Mouse (Mus musculus): Measurements from ENCODE around the gene Nudt3. TPM values are rescaled to one million over a fixed set of nuclear protein-coding genes. Genes with fewer than 3 reads are reported as not detected.

Gene Nudt3
- 68.4 and 69.5 TPM in 2 replicates for polyA plus RNA-seq (2012; ENCODE audit: insufficient read depth, insufficient read length, missing spikeins)

DNA sequence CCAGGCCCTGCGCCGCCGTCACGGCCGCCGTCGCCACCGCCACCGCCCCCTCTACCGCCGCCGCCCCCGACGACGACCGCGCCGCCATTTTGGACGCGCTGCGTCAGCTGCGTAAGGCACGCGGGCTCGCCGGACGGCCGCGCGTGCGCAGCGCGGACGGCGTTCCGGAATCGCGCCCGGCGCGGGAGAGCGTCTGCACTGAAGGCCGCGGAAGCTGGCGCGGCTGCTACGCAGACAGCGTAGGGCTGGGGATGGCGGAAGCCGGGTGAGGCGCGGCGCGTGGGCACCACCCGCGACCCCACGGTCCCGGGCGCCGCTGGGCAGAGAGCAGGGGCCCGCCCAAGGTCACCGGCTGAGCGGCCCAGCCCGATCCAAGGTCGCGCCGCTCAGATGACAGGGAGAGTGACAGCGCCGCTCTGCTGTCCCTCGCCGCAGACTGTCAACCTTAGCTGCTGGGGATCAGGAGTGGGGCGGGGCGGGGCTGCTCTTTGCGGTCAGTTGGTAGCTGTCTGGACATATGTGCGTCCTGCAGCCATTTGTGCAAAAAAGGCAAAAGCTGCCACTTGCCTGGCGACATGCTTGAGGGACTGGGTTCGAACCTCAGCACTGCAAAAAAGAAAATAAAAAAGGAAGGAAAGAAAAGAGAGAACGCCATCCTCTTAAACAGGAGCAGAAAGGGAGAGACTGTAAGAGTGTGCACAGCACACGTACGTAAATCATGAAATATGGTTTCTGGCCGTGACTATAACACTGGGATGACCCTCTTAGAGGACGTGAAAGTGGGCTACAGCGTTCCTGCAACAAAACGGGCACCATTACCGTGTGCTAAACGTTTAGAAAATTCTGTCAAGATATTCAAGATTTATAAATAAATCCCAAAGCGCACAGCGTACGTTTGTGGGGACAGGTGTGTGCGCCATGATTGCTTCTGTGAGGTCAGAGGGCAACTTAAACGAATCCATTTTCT, at the start of gene Nudt3:
Nudt3 (minus strand) TSS at position 136 of the 967 bp plus-strand sequence.
- Histone ChIP-seq H3K27ac (replicated peaks; ENCODE audit: low read depth, low read length) (peak within 1 kb of the TSS; percentile 83), H3K4me1 (ENCODE audit: control insufficient read depth, insufficient read depth, insufficient read length, low read length) (peaks cover 8% of the 10 kb centered on the region; the same call in 1 of the 2 replicates), H3K4me3 (ENCODE audit: insufficient read depth, low read depth, low read length) (peak within 1 kb of the TSS; percentile 87)

DNA sequence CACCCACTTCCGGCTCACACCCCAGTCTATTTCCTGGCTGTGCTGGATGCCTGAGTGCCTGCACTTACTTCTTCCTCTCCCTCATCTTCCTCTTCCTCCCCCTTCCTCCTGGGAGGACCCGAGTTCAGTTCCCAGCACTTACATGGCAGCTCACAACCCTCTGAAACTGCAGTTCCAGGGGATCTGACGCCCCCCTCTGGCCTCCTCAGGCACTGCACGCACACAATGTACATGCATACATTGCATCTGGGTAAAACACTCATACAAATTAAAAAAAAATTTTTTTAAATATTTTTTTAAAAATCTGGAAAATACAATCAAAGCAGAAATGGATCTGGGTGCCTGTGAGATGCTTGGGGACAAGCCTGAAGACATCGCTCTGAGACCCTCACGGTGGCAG, 48.4 kb upstream of the Nudt3 start:
- H3K27ac ChIP-seq (replicated peaks; ENCODE audit: low read depth, low read length): no peak overlapping the region
- no peaks in the 10 kb centered on the region for H3K4me1 ChIP-seq (ENCODE audit: control insufficient read depth, insufficient read depth, insufficient read length, low read length)
- H3K4me3 ChIP-seq (ENCODE audit: insufficient read depth, low read depth, low read length): no peak overlapping the region

DNA sequence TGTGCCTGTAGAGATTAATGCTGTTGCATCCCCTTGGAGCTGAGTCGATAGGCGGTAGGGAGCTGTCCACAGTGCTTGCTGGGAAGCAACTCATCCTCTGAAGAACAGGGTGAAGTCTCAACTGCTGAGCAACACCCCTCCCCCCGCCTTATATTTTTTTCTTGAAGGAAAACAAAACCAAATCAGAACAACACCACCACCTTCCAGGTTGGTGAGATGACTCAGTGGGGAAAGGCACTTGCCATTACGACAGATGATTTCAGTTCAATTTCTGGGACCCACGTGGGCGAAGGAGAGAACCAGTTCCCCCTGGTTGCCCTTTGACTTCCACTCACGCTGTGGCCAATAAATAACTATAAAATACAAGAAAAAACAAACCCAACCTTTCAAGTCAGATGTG, 35.5 kb upstream of the Nudt3 start:
- H3K4me1 ChIP-seq (ENCODE audit: control insufficient read depth, insufficient read depth, insufficient read length, low read length): no peaks in the 10 kb centered on the region
- H3K27ac ChIP-seq (replicated peaks; ENCODE audit: low read depth, low read length): no peak overlapping the region
- no peak overlapping the region for H3K4me3 ChIP-seq (ENCODE audit: insufficient read depth, low read depth, low read length)

DNA sequence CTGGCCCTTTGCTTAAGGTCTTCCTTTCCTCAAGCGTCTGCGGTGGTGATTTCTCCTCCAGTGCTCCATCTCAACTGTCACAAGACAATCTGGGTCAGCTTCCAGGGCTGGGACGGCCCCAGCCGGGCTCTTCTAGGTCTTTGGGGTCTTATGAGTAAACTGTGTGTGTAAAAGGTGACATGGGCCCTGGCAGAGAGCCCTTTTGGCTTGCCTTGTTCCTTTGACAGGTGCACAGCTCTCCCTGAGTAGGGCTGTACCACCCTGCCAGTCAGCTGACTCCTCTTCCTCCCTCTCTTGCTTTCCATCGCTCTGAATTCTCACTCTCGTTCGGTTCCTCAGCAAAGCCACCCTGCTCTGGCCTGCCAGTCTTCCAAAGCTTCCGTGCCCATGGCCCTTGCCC, 33.8 kb upstream of the Nudt3 start:
- Histone ChIP-seq H3K4me3 (ENCODE audit: insufficient read depth, low read depth, low read length) (no peak overlapping the region), H3K27ac (replicated peaks; ENCODE audit: low read depth, low read length) (no peak overlapping the region), H3K4me1 (ENCODE audit: control insufficient read depth, insufficient read depth, insufficient read length, low read length) (no peaks in the 10 kb centered on the region)

DNA sequence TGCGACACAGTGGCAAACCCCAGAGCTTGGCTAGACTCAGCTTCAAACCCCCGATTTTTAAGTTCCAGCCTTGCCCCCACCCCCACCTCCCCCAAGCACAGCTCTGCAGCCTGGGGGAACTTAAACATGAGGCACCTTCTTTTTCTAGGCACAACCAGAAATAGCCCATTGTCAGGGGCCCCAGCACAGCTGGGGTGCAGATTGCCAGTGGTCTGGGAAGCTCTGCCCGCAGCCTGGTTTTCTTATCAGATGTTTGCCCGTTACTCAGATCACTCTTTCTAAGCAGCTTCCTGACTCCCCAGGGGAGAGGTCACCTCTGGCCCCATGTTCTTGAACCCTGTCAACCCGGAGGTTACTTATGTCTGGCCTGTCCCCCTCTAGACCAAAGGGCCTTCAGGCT, 33.1 kb upstream of the Nudt3 start:
- Histone ChIP-seq H3K4me3 (ENCODE audit: insufficient read depth, low read depth, low read length) (no peak overlapping the region), H3K4me1 (ENCODE audit: control insufficient read depth, insufficient read depth, insufficient read length, low read length) (no peaks in the 10 kb centered on the region), H3K27ac (replicated peaks; ENCODE audit: low read depth, low read length) (no peak overlapping the region)

DNA sequence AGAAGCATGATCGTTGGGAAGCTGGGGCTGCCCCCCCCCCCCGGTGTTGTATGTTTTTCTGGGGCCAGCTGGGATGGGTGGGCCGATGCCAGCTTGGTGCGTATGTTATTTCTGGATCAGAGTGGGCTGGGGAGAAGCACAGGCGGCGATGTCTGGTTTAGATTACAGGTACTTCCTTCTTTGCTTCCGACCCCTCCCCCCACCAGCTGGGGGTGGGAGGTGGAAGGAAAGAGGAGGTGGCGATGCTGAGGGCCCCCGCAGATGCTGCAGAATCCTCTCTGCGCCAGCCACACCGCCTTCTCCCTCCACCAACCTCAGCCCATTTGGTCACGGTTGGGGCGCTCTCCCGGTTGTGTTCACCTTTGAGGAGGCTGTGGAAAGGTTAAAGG, 32.7 kb upstream of the Nudt3 start:
- Histone ChIP-seq H3K4me1 (ENCODE audit: control insufficient read depth, insufficient read depth, insufficient read length, low read length) (no peaks in the 10 kb centered on the region), H3K27ac (replicated peaks; ENCODE audit: low read depth, low read length) (no peak overlapping the region), H3K4me3 (ENCODE audit: insufficient read depth, low read depth, low read length) (no peak overlapping the region)

DNA sequence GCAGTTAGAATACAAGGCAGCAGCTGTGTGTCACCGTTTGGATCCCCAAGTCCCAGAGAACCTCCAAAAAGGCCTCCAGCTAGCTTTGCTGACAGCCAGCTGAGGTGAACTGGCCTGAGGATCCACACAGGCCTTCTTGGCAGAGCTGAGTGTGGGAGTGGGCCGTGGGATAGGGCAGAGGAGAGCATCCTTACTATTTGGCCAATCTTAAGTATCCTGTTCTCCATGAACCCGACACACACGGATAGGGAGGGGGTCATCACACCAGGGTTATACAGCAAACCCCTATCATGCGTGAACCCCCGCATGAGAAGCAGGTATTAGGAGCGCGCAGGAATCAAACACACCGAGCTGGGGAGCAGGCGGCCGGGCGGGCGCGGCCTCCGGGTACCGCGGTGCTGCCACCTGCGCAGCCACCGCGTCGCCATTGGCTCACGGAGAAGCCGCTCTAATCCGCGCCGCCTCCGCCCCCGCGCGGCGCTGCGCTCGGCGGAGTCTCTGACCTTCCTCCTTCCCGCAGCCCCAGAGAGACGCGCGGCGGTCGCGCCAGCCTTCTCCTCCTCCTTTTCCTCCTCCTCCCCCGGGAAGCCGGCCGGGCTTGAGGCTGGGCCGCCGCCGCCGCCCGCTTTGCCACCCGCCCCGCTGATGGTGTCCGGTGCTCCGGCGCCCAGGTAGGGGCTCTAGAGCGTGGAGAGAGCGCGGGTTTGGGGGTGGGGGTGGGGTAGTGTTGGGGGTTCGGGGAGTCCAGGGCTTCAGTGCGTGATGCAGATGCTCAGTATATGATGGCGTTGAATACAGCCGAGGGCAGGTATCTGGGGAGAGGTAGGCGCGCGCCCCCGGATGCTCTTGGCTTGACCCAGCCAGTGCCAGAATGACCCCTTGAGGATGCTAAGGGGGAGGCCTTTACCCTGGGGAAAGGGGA, 32.1 kb upstream of the Nudt3 start, which contains the start of gene Pacsin1:
Pacsin1 (plus strand) TSS at position 421 of the 922 bp plus-strand sequence.
- H3K4me1 ChIP-seq (ENCODE audit: control insufficient read depth, insufficient read depth, insufficient read length, low read length): no peaks in the 10 kb centered on the region
- peak within 1 kb of the TSS; percentile 30 for H3K4me3 ChIP-seq (ENCODE audit: insufficient read depth, low read depth, low read length)
- H3K27ac ChIP-seq (replicated peaks; ENCODE audit: low read depth, low read length): no peak within 1 kb of the TSS

DNA sequence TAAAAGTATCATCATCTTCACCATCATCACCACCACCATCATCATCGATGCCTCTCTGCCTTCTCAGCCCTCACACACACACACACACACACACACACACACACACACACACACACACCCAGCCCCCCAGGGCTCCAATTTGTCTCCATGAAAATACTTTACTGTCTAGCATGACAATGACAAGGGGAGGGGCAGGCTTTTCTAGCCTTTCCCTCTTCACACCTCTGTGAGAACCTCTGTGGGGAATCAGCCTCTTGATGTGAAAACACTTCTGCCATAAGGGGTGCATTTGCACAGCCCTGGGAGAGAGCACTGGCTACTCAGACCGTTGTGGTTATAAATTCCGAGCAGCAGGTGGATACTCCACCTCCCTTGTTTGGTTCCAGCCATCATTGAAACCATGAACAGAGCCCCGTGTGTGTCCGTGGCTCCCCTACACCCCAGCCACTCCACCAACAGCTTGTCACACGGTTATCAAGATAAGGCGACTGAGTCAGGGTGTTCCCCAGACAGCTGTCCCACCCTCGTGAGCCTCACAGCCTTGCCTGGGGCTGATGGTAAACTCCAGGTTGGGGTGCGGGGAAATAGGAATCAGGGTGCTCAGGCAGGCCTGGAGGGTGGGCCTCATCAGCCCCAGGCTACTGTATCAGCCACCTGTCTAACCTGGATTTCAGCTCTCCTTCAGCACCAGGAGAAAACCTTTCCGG, 30.1 kb upstream of the Nudt3 start:
- H3K4me3 ChIP-seq (ENCODE audit: insufficient read depth, low read depth, low read length): no peak overlapping the region
- H3K27ac ChIP-seq (replicated peaks; ENCODE audit: low read depth, low read length): no peak overlapping the region

DNA sequence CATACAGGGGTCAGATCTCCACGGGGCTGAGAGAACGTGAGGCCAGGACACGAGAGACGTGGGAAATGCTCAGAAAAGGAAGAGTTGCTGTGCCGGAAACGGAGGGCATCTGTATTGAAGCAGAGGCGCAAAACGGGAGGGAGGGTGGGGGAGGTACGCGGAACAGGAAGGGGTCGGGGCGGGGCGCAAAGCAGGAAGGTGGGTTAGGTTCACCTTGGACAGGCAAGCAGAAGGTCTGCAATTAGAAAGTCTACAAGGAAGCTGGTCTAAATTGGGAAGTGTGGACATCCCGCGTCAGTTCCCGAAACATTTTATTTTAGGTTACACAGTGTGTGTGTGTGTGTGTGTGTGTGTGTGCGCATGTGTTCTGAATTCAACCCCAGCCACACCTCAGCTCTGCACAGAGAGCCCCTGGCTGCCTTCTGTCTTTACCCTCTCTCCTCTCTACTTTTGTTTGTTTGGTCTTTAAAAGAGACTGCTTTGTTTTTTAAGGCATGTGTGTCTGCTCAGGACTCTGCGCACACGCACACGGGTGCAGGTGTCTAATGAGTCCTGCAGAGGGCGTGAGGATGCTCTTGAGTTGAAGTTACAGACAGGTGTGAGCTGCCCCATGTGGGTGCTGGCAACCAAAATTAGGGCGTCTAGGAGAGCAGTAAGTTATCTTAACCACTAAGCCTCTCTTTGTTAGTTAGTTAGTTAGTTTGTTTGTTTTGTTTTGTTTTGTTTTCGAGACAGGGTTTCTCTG, 28.9 kb upstream of the Nudt3 start:
- Histone ChIP-seq H3K4me1 (ENCODE audit: control insufficient read depth, insufficient read depth, insufficient read length, low read length) (no peaks in the 10 kb centered on the region), H3K27ac (replicated peaks; ENCODE audit: low read depth, low read length) (no peak overlapping the region), H3K4me3 (ENCODE audit: insufficient read depth, low read depth, low read length) (no peak overlapping the region)

More for the DNA sequence above, 30.1 kb upstream of the Nudt3 start:
- H3K4me1 ChIP-seq (ENCODE audit: control insufficient read depth, insufficient read depth, insufficient read length, low read length): no peaks in the 10 kb centered on the region

DNA sequence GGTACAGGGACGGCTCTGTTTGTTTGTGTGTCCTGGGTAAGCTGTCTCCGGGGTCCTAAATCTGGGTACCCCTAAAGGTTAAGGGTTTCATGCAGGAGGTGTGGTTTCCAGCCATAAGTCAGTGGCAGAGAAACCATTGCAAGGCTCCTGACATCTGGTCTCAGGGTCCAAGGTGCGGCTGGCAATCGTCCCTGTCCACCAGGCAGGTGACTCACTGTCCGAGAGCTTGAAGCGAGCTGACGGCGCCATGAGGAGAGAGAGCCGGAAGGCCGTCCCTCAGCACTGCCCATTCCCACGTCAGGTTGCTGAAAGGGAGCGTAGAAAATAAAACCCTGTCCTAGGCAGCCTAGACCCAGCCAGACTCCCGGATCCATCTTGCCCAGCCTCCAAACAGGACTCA, 27.3 kb upstream of the Nudt3 start:
- no peak overlapping the region for H3K27ac ChIP-seq (replicated peaks; ENCODE audit: low read depth, low read length)
- no peak overlapping the region for H3K4me3 ChIP-seq (ENCODE audit: insufficient read depth, low read depth, low read length)
- H3K4me1 ChIP-seq (ENCODE audit: control insufficient read depth, insufficient read depth, insufficient read length, low read length): no peaks in the 10 kb centered on the region

DNA sequence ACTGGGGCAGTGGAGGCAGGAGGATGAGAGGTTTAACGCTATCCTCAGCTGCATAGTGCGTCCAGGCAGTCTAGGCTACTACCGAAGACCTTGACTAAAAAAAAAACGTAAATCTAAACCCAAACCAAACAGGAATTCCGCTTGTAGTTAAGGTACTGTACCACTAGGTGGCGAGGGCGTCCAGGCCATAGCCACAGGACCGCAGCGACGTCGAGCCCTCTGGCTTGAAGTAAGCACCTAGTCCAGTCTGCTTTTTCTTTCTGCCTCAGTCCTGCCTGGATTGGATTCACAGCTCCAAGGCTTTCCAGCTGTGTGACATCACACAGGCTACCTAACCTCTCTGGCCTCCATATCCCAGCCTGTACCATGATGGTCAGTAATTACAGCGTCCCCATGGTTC, 26.9 kb upstream of the Nudt3 start:
- no peak overlapping the region for H3K4me3 ChIP-seq (ENCODE audit: insufficient read depth, low read depth, low read length)
- H3K27ac ChIP-seq (replicated peaks; ENCODE audit: low read depth, low read length): no peak overlapping the region
- no peaks in the 10 kb centered on the region for H3K4me1 ChIP-seq (ENCODE audit: control insufficient read depth, insufficient read depth, insufficient read length, low read length)

DNA sequence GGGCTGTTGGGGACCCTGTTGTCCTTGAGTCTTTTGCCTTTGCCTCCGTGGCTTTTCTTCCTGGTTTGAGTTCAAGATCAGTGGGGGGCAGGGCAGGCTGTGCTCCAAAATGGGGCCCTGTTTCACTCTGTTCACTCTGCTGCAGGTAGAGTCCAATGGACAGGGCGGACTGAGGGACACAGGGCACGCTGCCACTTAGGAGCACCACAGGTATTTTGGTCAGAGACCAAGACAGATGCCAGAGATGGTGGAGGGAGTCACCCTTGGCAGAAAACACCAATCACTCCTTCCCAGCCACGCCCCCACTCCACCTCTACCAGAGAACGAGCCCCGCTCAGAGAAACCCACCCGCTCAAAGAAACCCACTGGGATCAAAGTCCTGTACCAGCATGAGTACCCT, 22.5 kb upstream of the Nudt3 start:
- no peak overlapping the region for H3K27ac ChIP-seq (replicated peaks; ENCODE audit: low read depth, low read length)
- H3K4me1 ChIP-seq (ENCODE audit: control insufficient read depth, insufficient read depth, insufficient read length, low read length): no peaks in the 10 kb centered on the region
- H3K4me3 ChIP-seq (ENCODE audit: insufficient read depth, low read depth, low read length): no peak overlapping the region

DNA sequence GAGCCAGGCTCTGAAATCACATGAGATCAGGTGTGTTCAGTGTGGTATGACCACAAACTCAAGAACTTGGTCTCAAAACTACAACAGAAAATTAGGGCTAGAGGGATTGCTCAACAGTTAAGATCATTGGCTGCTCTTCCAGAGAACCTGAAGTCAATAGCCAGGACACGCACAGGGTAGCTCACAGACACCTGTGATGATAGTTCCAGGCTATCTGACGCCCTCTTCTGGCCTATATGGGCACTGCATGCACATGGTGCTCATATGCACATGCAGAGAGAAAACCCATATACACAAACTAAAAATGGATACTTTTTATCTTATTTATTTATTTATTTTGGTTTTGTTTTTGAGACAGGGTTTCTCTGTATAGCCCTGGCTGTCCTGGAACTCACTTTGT, 21.3 kb upstream of the Nudt3 start:
- H3K4me1 ChIP-seq (ENCODE audit: control insufficient read depth, insufficient read depth, insufficient read length, low read length): no peaks in the 10 kb centered on the region
- no peak overlapping the region for H3K4me3 ChIP-seq (ENCODE audit: insufficient read depth, low read depth, low read length)
- no peak overlapping the region for H3K27ac ChIP-seq (replicated peaks; ENCODE audit: low read depth, low read length)

DNA sequence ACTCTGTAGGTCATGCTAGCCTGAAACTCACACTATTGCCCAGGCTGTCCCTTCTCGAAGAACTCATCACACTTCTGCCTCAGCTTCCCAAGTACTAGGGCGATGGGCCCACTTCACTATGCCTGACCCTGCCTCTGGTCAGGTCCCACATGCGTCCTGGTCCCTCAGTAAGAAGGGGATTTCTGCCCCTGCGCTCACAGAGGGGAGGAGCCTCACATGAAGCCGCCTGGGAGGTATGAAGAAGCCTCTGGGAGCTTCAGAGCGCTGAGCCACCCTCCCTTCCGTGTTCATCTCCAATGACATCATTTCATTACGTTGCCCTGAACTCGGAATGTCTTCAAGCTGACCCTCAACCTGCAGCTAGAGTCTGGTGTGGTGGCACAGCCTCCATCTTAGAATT, 20.5 kb upstream of the Nudt3 start:
- H3K4me1 ChIP-seq (ENCODE audit: control insufficient read depth, insufficient read depth, insufficient read length, low read length): no peaks in the 10 kb centered on the region
- H3K4me3 ChIP-seq (ENCODE audit: insufficient read depth, low read depth, low read length): no peak overlapping the region

More for the DNA sequence above, 20.5 kb upstream of the Nudt3 start:
- H3K27ac ChIP-seq (replicated peaks; ENCODE audit: low read depth, low read length): no peak overlapping the region

Measured in brown adipose tissue, adult 24 weeks (tissue).